8 mouse cellular contexts compared by ENCODE assay signal in the genomic region with DNA sequence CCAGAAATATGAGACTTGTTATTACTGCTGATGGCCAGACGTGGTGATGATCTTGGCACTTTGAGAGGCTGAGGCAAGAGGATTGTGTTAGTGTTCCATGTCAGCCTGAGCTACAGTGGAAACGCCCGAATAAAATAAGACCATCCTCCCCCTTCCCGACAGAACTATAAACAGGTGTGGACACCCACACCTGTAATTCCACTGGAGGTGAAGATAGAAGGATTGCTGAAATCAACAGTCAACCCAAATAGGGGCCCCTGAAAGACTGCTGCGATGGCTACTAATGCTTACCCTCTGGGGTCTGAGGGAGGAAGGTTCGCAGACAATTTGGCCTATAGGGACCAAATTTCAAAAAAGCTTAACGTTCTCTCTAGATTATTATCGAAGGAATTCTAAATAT. TPM values are rescaled to one million over a fixed set of nuclear protein-coding genes. Genes with fewer than 3 reads are reported as not detected.
A peak's percentile ranks its signal among the peaks of the same experiment; 100 is the strongest.
DNase-seq lines count a peak whose midpoint lies in the region; ATAC-seq and TF ChIP-seq lines count a peak whose summit lies in the region.

No protein-coding gene starts in this region.

- TF ChIP-seq POLR2A in lung, adult 2 months (IDR thresholded peaks at IDR 0.05; ENCODE audit: borderline replicate concordance, extremely low read depth, low read depth, low read length) = no peak
- TF ChIP-seq POLR2A in bone marrow macrophage, adult 2 months (IDR thresholded peaks at IDR 0.05; ENCODE audit: borderline replicate concordance, low read depth, low read length) = no peak

- H3K27ac ChIP-seq in bone marrow macrophage, adult 2 months (ENCODE audit: insufficient read depth, low read depth, low read length) = peak overlapping the region; percentile 68
- H3K27ac ChIP-seq in hindbrain, embryonic 10.5 days = peak overlapping the region; percentile 87
- 0 out of 2 replicates have a peak overlapping the region, but pooled peaks have one; percentile 73 for H3K27ac ChIP-seq in midbrain, embryonic 13.5 days

- H3K4me1 ChIP-seq in lung, adult 2 months (ENCODE audit: control insufficient read depth, insufficient read depth, low read length) = peaks cover 3% of the 10 kb centered on the region
- peaks cover 13% of the 10 kb centered on the region for H3K4me1 ChIP-seq in bone marrow macrophage, adult 2 months (ENCODE audit: control insufficient read depth, insufficient read depth, low read length)
- H3K4me1 ChIP-seq in hindbrain, embryonic 10.5 days (replicated peaks) = peaks cover 28% of the 10 kb centered on the region
- peaks cover 32% of the 10 kb centered on the region for H3K4me1 ChIP-seq in midbrain, embryonic 13.5 days (replicated peaks)

- no peak for TF ChIP-seq CTCF in lung, adult 2 months (IDR thresholded peaks at IDR 0.05; ENCODE audit: insufficient read depth, low read length)
- no peak for TF ChIP-seq CTCF in bone marrow macrophage, adult 2 months (IDR thresholded peaks at IDR 0.05; ENCODE audit: low read depth, low read length)

- peak overlapping the region; percentile 64 for H3K9ac ChIP-seq in midbrain, embryonic 13.5 days (replicated peaks)

- ATAC-seq in midbrain, embryonic 13.5 days = no peak

- no peaks in the 10 kb centered on the region for H3K9me3 ChIP-seq in hindbrain, embryonic 10.5 days
- H3K9me3 ChIP-seq in midbrain, embryonic 13.5 days = no peaks in the 10 kb centered on the region

- H3K4me3 ChIP-seq in lung, adult 2 months (replicated peaks; ENCODE audit: extremely low read depth, low read depth, low read length) = peak overlapping the region; percentile 99
- peak overlapping the region; percentile 74 for H3K4me3 ChIP-seq in bone marrow macrophage, adult 2 months (ENCODE audit: insufficient read depth, low read length)
- H3K4me3 ChIP-seq in hindbrain, embryonic 10.5 days = peak overlapping the region; percentile 83
- H3K4me3 ChIP-seq in midbrain, embryonic 13.5 days (replicated peaks) = peak overlapping the region; percentile 82

- H3K4me2 ChIP-seq in midbrain, embryonic 13.5 days (replicated peaks) = peak overlapping the region; percentile 73

- H3K36me3 ChIP-seq in hindbrain, embryonic 10.5 days = peaks cover 35% of the 10 kb centered on the region
- H3K36me3 ChIP-seq in midbrain, embryonic 13.5 days = peaks cover 30% of the 10 kb centered on the region

- no peak for DNase-seq in lung, adult 2 months
- no peak for DNase-seq in lung, postnatal 25 days (ENCODE audit: low spot score)
- no peak for DNase-seq in hindbrain, embryonic 10.5 days (ENCODE audit: low spot score)
- no peak for DNase-seq in urinary bladder, postnatal 36 days (ENCODE audit: low spot score in 2 of 2)
- no peak for DNase-seq in layer of hippocampus, postnatal 10 days (ENCODE audit: low spot score in 2 of 2)
- DNase-seq in thymus, postnatal 10 days (ENCODE audit: low spot score in 2 of 2) = no peak

- 10% methylated on average over 8 of the region's 8 CpGs for WGBS in lung, adult 2 months
- 14% methylated on average over 8 of the region's 8 CpGs for WGBS in hindbrain, embryonic 10.5 days
- WGBS in midbrain, embryonic 13.5 days = 15% methylated on average over 8 of the region's 8 CpGs

- H3K27me3 ChIP-seq in hindbrain, embryonic 10.5 days (ENCODE audit: insufficient read depth, poor library complexity, severe bottlenecking) = no peaks in the 10 kb centered on the region
- H3K27me3 ChIP-seq in midbrain, embryonic 13.5 days = no peaks in the 10 kb centered on the region

RNA-seq across cellular contexts. Expression of gene Ubr4, which starts 27.3 kb away (rescaled TPM):
- polyA plus RNA-seq in lung, adult 2 months (2012; rRNA removed) = 163 and 183 TPM in 2 replicates
- 60.1 and 84.1 TPM in 2 replicates for polyA plus RNA-seq in bone marrow macrophage, adult 2 months (2012; ENCODE audit: insufficient read depth, insufficient read length, missing spikeins)
- polyA plus RNA-seq in hindbrain, embryonic 10.5 days (2016; fragmentation: Nextera tagmentation; extraction: Ambion mirVana) = 60.7 and 64.3 TPM in 2 replicates
- polyA plus RNA-seq in midbrain, embryonic 13.5 days (2015; fragmentation: Nextera tagmentation; extraction: Ambion mirVana) = 75.8 and 85.2 TPM in 2 replicates
- total RNA-seq in layer of hippocampus, postnatal 10 days (2021) = 100 to 1,000 TPM; 146 to 147 TPM

RNA-seq across cellular contexts. Expression of gene Emc1, which starts 27.3 kb away (rescaled TPM):
- 38.3 and 42.7 TPM in 2 replicates for polyA plus RNA-seq in lung, adult 2 months (2012; rRNA removed)
- polyA plus RNA-seq in bone marrow macrophage, adult 2 months (2012; ENCODE audit: insufficient read depth, insufficient read length, missing spikeins) = 28.6 and 29.8 TPM in 2 replicates
- 34.9 and 38.3 TPM in 2 replicates for polyA plus RNA-seq in hindbrain, embryonic 10.5 days (2016; fragmentation: Nextera tagmentation; extraction: Ambion mirVana)
- 41.0 and 42.0 TPM in 2 replicates for polyA plus RNA-seq in midbrain, embryonic 13.5 days (2015; fragmentation: Nextera tagmentation; extraction: Ambion mirVana)
- total RNA-seq in layer of hippocampus, postnatal 10 days (2021) = 10 to 100 TPM; 74.3 to 85.0 TPM

RNA-seq across cellular contexts. Expression of gene Mrto4, which starts 27.3 kb away (rescaled TPM):
- 12.4 and 17.9 TPM in 2 replicates for polyA plus RNA-seq in lung, adult 2 months (2012; rRNA removed)
- 18.8 and 22.5 TPM in 2 replicates for polyA plus RNA-seq in bone marrow macrophage, adult 2 months (2012; ENCODE audit: insufficient read depth, insufficient read length, missing spikeins)
- 148 and 158 TPM in 2 replicates for polyA plus RNA-seq in hindbrain, embryonic 10.5 days (2016; fragmentation: Nextera tagmentation; extraction: Ambion mirVana)
- polyA plus RNA-seq in midbrain, embryonic 13.5 days (2015; fragmentation: Nextera tagmentation; extraction: Ambion mirVana) = 97.9 and 105 TPM in 2 replicates
- total RNA-seq in layer of hippocampus, postnatal 10 days (2021) = 10 to 100 TPM; 49.9 to 59.2 TPM
